Mouse (Mus musculus) heart, adult 2 months (tissue): ENCODE results near the gene Kcnn4.

Experiments
- CTCF ChIP-seq: fragments of 200-600 bp; IDR thresholded peaks from 2 replicates; pipeline ENCODE4 v1.8.1; 2022; ENCODE audit warnings: antibody characterized with exemption, mild to moderate bottlenecking, moderate library complexity
- EP300 ChIP-seq: fragments of 200-500 bp; IDR thresholded peaks from 2 replicates; pipeline ENCODE4 v1.6.1; 2011; ENCODE audit warnings: low read depth, low read length, control low read depth; ENCODE audit not compliant: insufficient read depth

DNA sequence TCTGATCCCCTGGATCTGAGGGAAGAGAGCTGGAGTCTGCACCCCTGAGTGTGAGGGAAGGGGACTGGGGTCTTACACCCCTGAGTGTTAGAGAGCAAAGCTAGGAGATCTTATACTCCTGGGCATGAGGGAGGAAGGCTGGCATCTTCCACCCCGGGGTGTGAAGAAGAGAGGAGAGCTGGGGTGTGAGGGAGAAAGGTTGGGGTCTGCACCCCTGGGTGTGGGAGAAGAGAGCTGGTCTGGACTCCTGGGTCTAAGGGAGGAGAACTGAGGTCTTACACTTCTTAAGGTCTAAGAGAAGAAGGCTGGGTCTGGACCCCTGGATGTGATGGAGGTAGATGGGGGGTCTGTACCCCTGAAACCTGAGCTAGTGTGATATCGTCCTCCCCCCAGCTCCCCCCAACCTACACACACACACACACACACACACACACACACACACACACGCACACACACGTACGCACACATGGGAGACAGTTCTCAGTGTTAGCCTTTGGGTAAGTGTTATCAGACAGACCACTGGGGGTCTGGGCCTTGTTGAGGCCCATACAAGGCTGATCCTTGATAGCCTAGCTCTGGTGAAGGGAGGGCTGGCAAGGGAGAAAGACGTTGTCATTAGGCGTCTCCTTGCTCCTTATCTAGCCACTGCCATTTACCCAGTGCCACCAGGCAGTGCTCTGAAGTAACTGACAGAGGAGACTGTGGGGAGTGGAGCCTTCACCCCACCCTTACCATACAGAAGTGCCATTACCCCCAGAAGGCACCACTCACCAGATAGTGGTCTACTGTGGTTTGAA, 1.1 kb downstream of the Kcnn4 start:
- no peak for TF ChIP-seq CTCF
- no peak for TF ChIP-seq EP300
